Mouse (Mus musculus) CH12.LX (cell line): Measurements from ENCODE around the gene Ccdc189.

Experiments used
- CHD2 ChIP-seq: IDR thresholded peaks from 2 replicates; pipeline ENCODE4 v1.6.1; 2011; ENCODE audit warnings: low read length, improper control_type of control experiment
- CTCF ChIP-seq, 2 experiments: IDR thresholded peaks in 1 of 2; conservative IDR thresholded peaks in 1 of 2; 2 replicates each; pipeline ENCODE4 v1.5.1; 2011 to 2012; ENCODE audit warnings: low read depth in 2 of 2, low read length in 2 of 2, improper control_type of control experiment in 1 of 2, inconsistent platforms in 1 of 2, mild to moderate bottlenecking in 1 of 2, moderate library complexity in 1 of 2
- EP300 ChIP-seq: IDR thresholded peaks from 2 replicates; pipeline ENCODE4 v1.6.1; 2011; ENCODE audit warnings: low read length, improper control_type of control experiment
- HCFC1 ChIP-seq: IDR thresholded peaks from 2 replicates; pipeline ENCODE4 v1.6.1; 2012; ENCODE audit warnings: low read depth, mild to moderate bottlenecking, inconsistent platforms, low read length, improper control_type of control experiment
- IRF4 ChIP-seq: IDR thresholded peaks from 2 replicates; pipeline ENCODE4 v1.6.1; 2014; ENCODE audit warnings: low read depth, mild to moderate bottlenecking, inconsistent platforms, low read length, improper control_type of control experiment
- JUND ChIP-seq: conservative IDR thresholded peaks from 2 replicates; pipeline ENCODE4 v1.6.1; 2011; ENCODE audit warnings: low read depth, low read length, improper control_type of control experiment
- MAFK ChIP-seq: IDR thresholded peaks from 2 replicates; pipeline ENCODE4 v1.6.1; 2011; ENCODE audit warnings: low read length, improper control_type of control experiment; ENCODE audit not compliant: insufficient replicate concordance
- MXI1 ChIP-seq: IDR thresholded peaks from 2 replicates; pipeline ENCODE4 v1.6.1; 2011; ENCODE audit warnings: mild to moderate bottlenecking, low read depth, low read length, improper control_type of control experiment
- PAX5 ChIP-seq: IDR thresholded peaks from 2 replicates; pipeline ENCODE4 v1.6.1; 2012; ENCODE audit warnings: low read length, inconsistent platforms, mixed read lengths
- POLR2A ChIP-seq: IDR thresholded peaks from 2 replicates; pipeline ENCODE4 v1.6.1; 2011; ENCODE audit warnings: low read depth, mild to moderate bottlenecking, improper control_type of control experiment, low read length
- RAD21 ChIP-seq: IDR thresholded peaks from 2 replicates; pipeline ENCODE4 v1.6.1; 2011; ENCODE audit warnings: low read depth, mild to moderate bottlenecking, low read length, improper control_type of control experiment, moderate library complexity
- TBP ChIP-seq: conservative IDR thresholded peaks from 2 replicates; pipeline ENCODE4 v1.6.1; 2011; ENCODE audit warnings: low read depth, low read length, improper control_type of control experiment
- UBTF ChIP-seq: IDR thresholded peaks from 2 replicates; pipeline ENCODE4 v1.6.1; 2012; ENCODE audit warnings: low read depth, mild to moderate bottlenecking, inconsistent platforms, low read length, improper control_type of control experiment, moderate library complexity
- USF1 ChIP-seq: IDR thresholded peaks from 2 replicates; pipeline ENCODE4 v1.6.1; 2014; ENCODE audit warnings: low read depth, mild to moderate bottlenecking, inconsistent platforms, low read length, improper control_type of control experiment

DNA sequence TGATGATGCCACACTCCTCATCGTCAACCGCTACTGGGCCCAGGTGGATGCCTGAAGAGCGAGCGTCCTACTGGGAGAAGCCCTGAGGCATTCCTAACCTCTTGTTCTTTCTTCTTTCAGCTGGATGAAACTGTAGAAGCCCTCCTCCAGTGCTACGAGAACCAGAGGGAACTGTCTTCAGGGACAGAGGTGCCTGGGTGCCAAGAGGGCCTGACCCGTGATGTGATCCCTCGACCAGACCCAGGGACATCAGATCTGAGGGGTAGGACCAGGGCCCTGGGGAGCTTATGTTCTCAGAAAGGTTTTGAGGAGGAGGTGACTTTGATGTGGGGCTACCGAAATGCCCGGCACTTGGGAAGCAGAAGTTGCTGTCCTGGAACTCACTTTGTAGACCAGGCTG is 1.2 kb upstream of the Ccdc189 start:
- TF ChIP-seq MAFK (no peak), JUND (no peak), CTCF (conservative IDR thresholded peaks at IDR 0.05 in 1 of 2, IDR thresholded peaks at IDR 0.05 in 1 of 2; ENCODE audit: low read depth in 2 of 2, low read length in 2 of 2) (no peak), POLR2A (no peak), HCFC1 (no peak), TBP (no peak), USF1 (no peak), IRF4 (no peak), MXI1 (no peak), EP300 (no peak), PAX5 (no peak), RAD21 (no peak), CHD2 (no peak), UBTF (no peak)
